Mouse (Mus musculus): ENCODE data around the gene Spp1. TPM values are rescaled to one million over a fixed set of nuclear protein-coding genes. Genes with fewer than 3 reads are reported as not detected.

Gene Spp1
- polyA plus RNA-seq, 1 experiment from 2014 or later, result 14.9 TPM

GRCm38 (mm10) chr5:104465731-104466130 lies 30.8 kb downstream of the Spp1 start:
- WGBS, result 86% methylated on average over 12 of the region's 12 CpGs
- no peak for ATAC-seq
- H3K9me3 ChIP-seq (ENCODE audit: control insufficient read depth, low read length), result no peaks in the 10 kb centered on the region
- H3K36me3 ChIP-seq (ENCODE audit: control insufficient read depth, insufficient read depth, low read length), result peaks cover 24% of the 10 kb centered on the region
- no peak overlapping the region for H3K4me2 ChIP-seq (ENCODE audit: low read length)
- no peak overlapping the region for H3K9ac ChIP-seq (ENCODE audit: low read depth, low read length)
- no peak overlapping the region for H3K27ac ChIP-seq (ENCODE audit: low read depth, low read length)
- peaks cover 8% of the 10 kb centered on the region for H3K4me1 ChIP-seq (ENCODE audit: control insufficient read depth, insufficient read depth, low read depth, low read length)
- H3K27me3 ChIP-seq (replicated peaks; ENCODE audit: control insufficient read depth, insufficient read depth, low read length), result no peaks in the 10 kb centered on the region
- no peak overlapping the region for H3K4me3 ChIP-seq (ENCODE audit: low read length)

- H3K4me2 ChIP-seq (ENCODE audit: low read length), result no peak overlapping the region
- WGBS, result 96% methylated on average over 16 of the region's 16 CpGs
Measured at GRCm38 (mm10) chr5:104466816-104467215, 31.9 kb downstream of the Spp1 start.

GRCm38 (mm10) chr5:104468586-104468985 lies 33.7 kb downstream of the Spp1 start:
- Histone ChIP-seq H3K27ac (ENCODE audit: low read depth, low read length) (no peak overlapping the region), H3K36me3 (ENCODE audit: control insufficient read depth, insufficient read depth, low read length) (peaks cover 35% of the 10 kb centered on the region), H3K9ac (ENCODE audit: low read depth, low read length) (no peak overlapping the region), H3K4me3 (ENCODE audit: low read length) (no peak overlapping the region), H3K4me1 (ENCODE audit: control insufficient read depth, insufficient read depth, low read depth, low read length) (no peaks in the 10 kb centered on the region), H3K4me2 (ENCODE audit: low read length) (no peak overlapping the region), H3K9me3 (ENCODE audit: control insufficient read depth, low read length) (no peaks in the 10 kb centered on the region), H3K27me3 (replicated peaks; ENCODE audit: control insufficient read depth, insufficient read depth, low read length) (no peaks in the 10 kb centered on the region)
- 91% methylated on average over 5 of the region's 5 CpGs for WGBS
- ATAC-seq, result no peak

More at GRCm38 (mm10) chr5:104466816-104467215, 31.9 kb downstream of the Spp1 start:
- Histone ChIP-seq H3K27me3 (replicated peaks; ENCODE audit: control insufficient read depth, insufficient read depth, low read length) (no peaks in the 10 kb centered on the region), H3K36me3 (ENCODE audit: control insufficient read depth, insufficient read depth, low read length) (peaks cover 25% of the 10 kb centered on the region), H3K9ac (ENCODE audit: low read depth, low read length) (no peak overlapping the region), H3K4me3 (ENCODE audit: low read length) (no peak overlapping the region), H3K4me1 (ENCODE audit: control insufficient read depth, insufficient read depth, low read depth, low read length) (peaks cover 2% of the 10 kb centered on the region; the same call in 1 of the 2 replicates), H3K27ac (ENCODE audit: low read depth, low read length) (no peak overlapping the region), H3K9me3 (ENCODE audit: control insufficient read depth, low read length) (no peaks in the 10 kb centered on the region)
- no peak for ATAC-seq

GRCm38 (mm10) chr5:104470981-104471391 lies 36.1 kb downstream of the Spp1 start:
- Histone ChIP-seq H3K27ac (ENCODE audit: low read depth, low read length) (no peak overlapping the region), H3K9ac (ENCODE audit: low read depth, low read length) (no peak overlapping the region), H3K27me3 (replicated peaks; ENCODE audit: control insufficient read depth, insufficient read depth, low read length) (no peaks in the 10 kb centered on the region), H3K4me2 (ENCODE audit: low read length) (no peak overlapping the region), H3K9me3 (ENCODE audit: control insufficient read depth, low read length) (no peaks in the 10 kb centered on the region), H3K4me3 (ENCODE audit: low read length) (no peak overlapping the region), H3K4me1 (ENCODE audit: control insufficient read depth, insufficient read depth, low read depth, low read length) (no peaks in the 10 kb centered on the region), H3K36me3 (ENCODE audit: control insufficient read depth, insufficient read depth, low read length) (peaks cover 23% of the 10 kb centered on the region)
- 84% methylated on average over 5 of the region's 5 CpGs for WGBS
- no peak for ATAC-seq

GRCm38 (mm10) chr5:104472371-104472770 lies 37.5 kb downstream of the Spp1 start:
- H3K4me2 ChIP-seq (ENCODE audit: low read length), result no peak overlapping the region
- 94% methylated on average over 8 of the region's 8 CpGs for WGBS
- ATAC-seq, result no peak
- H3K27ac ChIP-seq (ENCODE audit: low read depth, low read length), result no peak overlapping the region
- H3K4me3 ChIP-seq (ENCODE audit: low read length), result no peak overlapping the region
- peaks cover 17% of the 10 kb centered on the region for H3K36me3 ChIP-seq (ENCODE audit: control insufficient read depth, insufficient read depth, low read length)
- no peaks in the 10 kb centered on the region for H3K9me3 ChIP-seq (ENCODE audit: control insufficient read depth, low read length)
- no peaks in the 10 kb centered on the region for H3K4me1 ChIP-seq (ENCODE audit: control insufficient read depth, insufficient read depth, low read depth, low read length)
- H3K9ac ChIP-seq (ENCODE audit: low read depth, low read length), result no peak overlapping the region
- no peaks in the 10 kb centered on the region for H3K27me3 ChIP-seq (replicated peaks; ENCODE audit: control insufficient read depth, insufficient read depth, low read length)

- no peak for ATAC-seq
- WGBS, result 90% methylated on average over 7 of the region's 7 CpGs
Measured at GRCm38 (mm10) chr5:104480367-104480766, 45.4 kb downstream of the Spp1 start.

GRCm38 (mm10) chr5:104482856-104483255 lies 47.9 kb downstream of the Spp1 start:
- H3K36me3 ChIP-seq (ENCODE audit: control insufficient read depth, insufficient read depth, low read length), result peaks cover 26% of the 10 kb centered on the region
- WGBS, result 69% methylated on average over 8 of the region's 8 CpGs
- no peak overlapping the region for H3K9ac ChIP-seq (ENCODE audit: low read depth, low read length)
- H3K9me3 ChIP-seq (ENCODE audit: control insufficient read depth, low read length), result no peaks in the 10 kb centered on the region
- no peaks in the 10 kb centered on the region for H3K27me3 ChIP-seq (replicated peaks; ENCODE audit: control insufficient read depth, insufficient read depth, low read length)
- no peak for ATAC-seq
- H3K4me1 ChIP-seq (ENCODE audit: control insufficient read depth, insufficient read depth, low read depth, low read length), result no peaks in the 10 kb centered on the region
- no peak overlapping the region for H3K27ac ChIP-seq (ENCODE audit: low read depth, low read length)
- H3K4me2 ChIP-seq (ENCODE audit: low read length), result no peak overlapping the region
- H3K4me3 ChIP-seq (ENCODE audit: low read length), result no peak overlapping the region

More at GRCm38 (mm10) chr5:104480367-104480766, 45.4 kb downstream of the Spp1 start:
- H3K4me2 ChIP-seq (ENCODE audit: low read length), result no peak overlapping the region
- no peaks in the 10 kb centered on the region for H3K9me3 ChIP-seq (ENCODE audit: control insufficient read depth, low read length)
- H3K9ac ChIP-seq (ENCODE audit: low read depth, low read length), result no peak overlapping the region
- H3K27ac ChIP-seq (ENCODE audit: low read depth, low read length), result no peak overlapping the region
- no peaks in the 10 kb centered on the region for H3K4me1 ChIP-seq (ENCODE audit: control insufficient read depth, insufficient read depth, low read depth, low read length)
- H3K4me3 ChIP-seq (ENCODE audit: low read length), result no peak overlapping the region
- H3K36me3 ChIP-seq (ENCODE audit: control insufficient read depth, insufficient read depth, low read length), result peaks cover 21% of the 10 kb centered on the region
- no peaks in the 10 kb centered on the region for H3K27me3 ChIP-seq (replicated peaks; ENCODE audit: control insufficient read depth, insufficient read depth, low read length)

Other genes with a start within 250 kb of the Spp1 start
- 0.13 and 0.59 TPM in 2 replicates for gene Dmp1, start 232.5 kb upstream of the Spp1 start, polyA plus RNA-seq (2015; fragmentation: Nextera tagmentation; extraction: Ambion mirVana)
- 0.59 and 8.9 TPM in 2 replicates for gene Ibsp, start 135.9 kb upstream of the Spp1 start, polyA plus RNA-seq (2015; fragmentation: Nextera tagmentation; extraction: Ambion mirVana)
- not detected in 2 replicates for gene Mepe, start 109.8 kb upstream of the Spp1 start, polyA plus RNA-seq (2015; fragmentation: Nextera tagmentation; extraction: Ambion mirVana)
- gene Pkd2, start 24.3 kb downstream of the Spp1 start, polyA plus RNA-seq (2015; fragmentation: Nextera tagmentation; extraction: Ambion mirVana), result 5.8 and 7.6 TPM in 2 replicates
- 10.9 and 11.4 TPM in 2 replicates for gene BC005561, start 73.2 kb downstream of the Spp1 start, polyA plus RNA-seq (2015; fragmentation: Nextera tagmentation; extraction: Ambion mirVana)